ENCODE assay signal across 8 mouse cellular contexts in genomic region chr9:108338551-108338885, GRCm38 (mm10). TPM values are rescaled to one million over a fixed set of nuclear protein-coding genes. Genes with fewer than 3 reads are reported as not detected.
A peak's percentile ranks its signal among the peaks of the same experiment; 100 is the strongest.
DNase-seq lines count a peak whose midpoint lies in the region; ATAC-seq and TF ChIP-seq lines count a peak whose summit lies in the region.

No protein-coding gene starts in this region.

- WGBS in heart, embryonic 16.5 days, result 21% methylated on average over 6 of the region's 6 CpGs
- 19% methylated on average over 6 of the region's 6 CpGs for WGBS in liver, postnatal 0 days (ENCODE audit: insufficient replicate concordance)
- 13% methylated on average over 6 of the region's 6 CpGs for WGBS in stomach, postnatal 0 days

- no peak for TF ChIP-seq CTCF in MEL (IDR thresholded peaks at IDR 0.05 in 2 of 3, conservative IDR thresholded peaks at IDR 0.05 in 1 of 3; ENCODE audit: control insufficient read depth in 1 of 3, insufficient read depth in 1 of 3, low read depth in 2 of 3, low read length in 3 of 3, poor library complexity in 1 of 3, severe bottlenecking in 1 of 3)
- TF ChIP-seq CTCF in liver, postnatal 0 days (IDR thresholded peaks at IDR 0.05; ENCODE audit: low read depth), result no peak
- TF ChIP-seq CTCF in stomach, postnatal 0 days (IDR thresholded peaks at IDR 0.05; ENCODE audit: low read depth), result no peak

- peaks cover 17% of the 10 kb centered on the region for H3K79me2 ChIP-seq in MEL (ENCODE audit: control insufficient read depth, insufficient read depth, low read length, poor library complexity)

- no peak for TF ChIP-seq RAD21 in MEL (IDR thresholded peaks at IDR 0.05; ENCODE audit: low read depth, low read length)

- no peak for TF ChIP-seq POLR2A in MEL (IDR thresholded peaks at IDR 0.05; ENCODE audit: control insufficient read depth in 1 of 2, insufficient read depth in 1 of 2, low read depth in 1 of 2, low read length in 2 of 2, poor library complexity in 1 of 2)

- peak overlapping the region; percentile 72 for H3K9ac ChIP-seq in MEL (ENCODE audit: control insufficient read depth, low read depth, low read length, poor library complexity, severe bottlenecking)
- peak overlapping the region; percentile 96 for H3K9ac ChIP-seq in heart, embryonic 16.5 days (ENCODE audit: low read length)
- peak overlapping the region; percentile 99 for H3K9ac ChIP-seq in liver, postnatal 0 days (replicated peaks)
- H3K9ac ChIP-seq in stomach, postnatal 0 days (ENCODE audit: low read length), result no peak overlapping the region

- no peak for TF ChIP-seq EP300 in MEL (IDR thresholded peaks at IDR 0.05; ENCODE audit: low read depth in 1 of 2, low read length in 2 of 2)
- no peak for TF ChIP-seq EP300 in liver, postnatal 0 days (IDR thresholded peaks at IDR 0.05; ENCODE audit: low read depth)
- no peak for TF ChIP-seq EP300 in stomach, postnatal 0 days (optimal IDR thresholded peaks at IDR 0.05)

- no peak for ATAC-seq in erythroblast, adult 5-6 weeks (replicated peaks; ENCODE audit: low FRiP score, poor library complexity, severe bottlenecking)
- ATAC-seq in heart, embryonic 16.5 days (replicated peaks; ENCODE audit: extremely low read depth, insufficient read depth, low FRiP score), result no peak
- no peak for ATAC-seq in liver, postnatal 0 days
- ATAC-seq in stomach, postnatal 0 days (ENCODE audit: low FRiP score, low TSS enrichment), result no peak

- H3K27ac ChIP-seq in MEL (ENCODE audit: control insufficient read depth, low read depth, low read length), result peak overlapping the region; percentile 98
- peak overlapping the region; percentile 97 for H3K27ac ChIP-seq in heart, embryonic 16.5 days (ENCODE audit: low read length)
- peak overlapping the region; percentile 100 for H3K27ac ChIP-seq in liver, postnatal 0 days (ENCODE audit: low read depth)
- peak overlapping the region; percentile 99 for H3K27ac ChIP-seq in stomach, postnatal 0 days (replicated peaks)

- H3K4me2 ChIP-seq in heart, embryonic 16.5 days (ENCODE audit: low read depth, low read length), result peak overlapping the region; percentile 73
- peak overlapping the region; percentile 87 for H3K4me2 ChIP-seq in liver, postnatal 0 days (ENCODE audit: low read depth, low read length)
- H3K4me2 ChIP-seq in stomach, postnatal 0 days (replicated peaks; ENCODE audit: low read depth), result peak overlapping the region; percentile 65

- DNase-seq in MEL (ENCODE audit: low read depth, low spot score), result no peak
- DNase-seq in liver, postnatal 0 days, result peak; percentile 25
- DNase-seq in stomach, postnatal 0 days (ENCODE audit: low spot score), result no peak
- DNase-seq in adrenal gland, postnatal 10 days, result no peak
- DNase-seq in ovary, postnatal 10 days (ENCODE audit: low spot score), result no peak

- H3K9me3 ChIP-seq in erythroblast, embryonic 14.5 days (ENCODE audit: control insufficient read depth, low read length), result peaks cover 3% of the 10 kb centered on the region; the same call in 1 of the 2 replicates
- H3K9me3 ChIP-seq in MEL (replicated peaks; ENCODE audit: insufficient read depth, low read length), result no peaks in the 10 kb centered on the region
- no peaks in the 10 kb centered on the region for H3K9me3 ChIP-seq in heart, embryonic 16.5 days (replicated peaks; ENCODE audit: control insufficient read depth, low read length)
- no peaks in the 10 kb centered on the region for H3K9me3 ChIP-seq in liver, postnatal 0 days (ENCODE audit: low read length)
- no peaks in the 10 kb centered on the region for H3K9me3 ChIP-seq in stomach, postnatal 0 days (ENCODE audit: control insufficient read depth, low read length)

- H3K36me3 ChIP-seq in erythroblast, embryonic 14.5 days (ENCODE audit: control insufficient read depth), result peaks cover 96% of the 10 kb centered on the region
- H3K36me3 ChIP-seq in MEL (ENCODE audit: control insufficient read depth in 1 of 2, insufficient read depth in 2 of 2, low read length in 2 of 2), result peaks cover under 1 to 31% of the 10 kb centered on the region in 2 experiments; a peak in 3 of 4 replicates
- H3K36me3 ChIP-seq in heart, embryonic 16.5 days (ENCODE audit: control insufficient read depth, insufficient read depth), result peaks cover 18% of the 10 kb centered on the region
- H3K36me3 ChIP-seq in liver, postnatal 0 days (replicated peaks; ENCODE audit: insufficient read depth, low read length), result peaks cover 42% of the 10 kb centered on the region
- H3K36me3 ChIP-seq in stomach, postnatal 0 days (ENCODE audit: control insufficient read depth, insufficient read depth, low read length), result peaks cover 9% of the 10 kb centered on the region; the same call in 1 of the 2 replicates

- H3K4me1 ChIP-seq in erythroblast, embryonic 14.5 days (ENCODE audit: control insufficient read depth), result peaks cover 54% of the 10 kb centered on the region
- H3K4me1 ChIP-seq in MEL (ENCODE audit: control insufficient read depth in 1 of 2, insufficient read depth in 2 of 2, low read length in 2 of 2), result peaks cover 15 to 34% of the 10 kb centered on the region in 2 experiments
- H3K4me1 ChIP-seq in heart, embryonic 16.5 days (ENCODE audit: control insufficient read depth, insufficient read depth, low read length), result peaks cover 23% of the 10 kb centered on the region
- peaks cover 45% of the 10 kb centered on the region for H3K4me1 ChIP-seq in liver, postnatal 0 days (ENCODE audit: insufficient read depth)
- H3K4me1 ChIP-seq in stomach, postnatal 0 days (replicated peaks; ENCODE audit: control insufficient read depth, insufficient read depth), result 0 out of 2 replicates have a peak, but pooled peaks cover 8% of the 10 kb centered on the region

- H3K4me3 ChIP-seq in erythroblast, embryonic 14.5 days (replicated peaks), result peak overlapping the region; percentile 74
- peak overlapping the region; percentile 28 to 37 for H3K4me3 ChIP-seq in MEL (ENCODE audit: control insufficient read depth in 1 of 2, insufficient read depth in 1 of 2, low read depth in 2 of 2, low read length in 2 of 2)
- H3K4me3 ChIP-seq in heart, embryonic 16.5 days (ENCODE audit: low read length), result peak overlapping the region; percentile 85
- peak overlapping the region; percentile 93 for H3K4me3 ChIP-seq in liver, postnatal 0 days (ENCODE audit: low read depth, low read length)
- peak overlapping the region; percentile 65; the same call in 1 of the 2 replicates for H3K4me3 ChIP-seq in stomach, postnatal 0 days (ENCODE audit: low read depth, low read length)

- no peaks in the 10 kb centered on the region for H3K27me3 ChIP-seq in erythroblast, embryonic 14.5 days (ENCODE audit: control insufficient read depth)
- no peaks in the 10 kb centered on the region for H3K27me3 ChIP-seq in MEL (ENCODE audit: control insufficient read depth in 1 of 2, insufficient read depth in 2 of 2, low read length in 2 of 2)
- no peaks in the 10 kb centered on the region for H3K27me3 ChIP-seq in heart, embryonic 16.5 days (ENCODE audit: control insufficient read depth, insufficient read depth, low read length)
- H3K27me3 ChIP-seq in liver, postnatal 0 days (ENCODE audit: insufficient read depth, low read length), result no peaks in the 10 kb centered on the region
- H3K27me3 ChIP-seq in stomach, postnatal 0 days (ENCODE audit: control insufficient read depth, insufficient read depth, low read length), result no peaks in the 10 kb centered on the region

RNA-seq across cellular contexts. Expression of gene Gpx1, which starts 0.2 kb away (rescaled TPM):
- polyA plus RNA-seq in erythroblast, embryonic 14.5 days (2012), result 533 and 609 TPM in 2 replicates
- total RNA-seq in erythroblast, adult 5-6 weeks (2015; ENCODE audit: low replicate concordance), result 5,168 and 5,395 TPM in 2 replicates
- total RNA-seq in erythroblast, adult 5-6 weeks (2017; ENCODE audit: low replicate concordance), result 4,534 and 5,176 TPM in 2 replicates
- 1,163 and 1,351 TPM in 2 replicates for total RNA-seq in MEL (2012; rRNA removed)
- 1,000 to 10,000 TPM; 1,085 to 1,266 TPM for polyA plus RNA-seq in MEL (2012; ENCODE audit: insufficient read depth in 1 of 2, insufficient read length in 2 of 2, low read depth in 1 of 2, low replicate concordance in 2 of 2, missing spikeins in 1 of 2)
- 647 and 680 TPM in 2 replicates for polyA plus RNA-seq in heart, embryonic 16.5 days (2015; fragmentation: Nextera tagmentation; extraction: Ambion mirVana)
- polyA plus RNA-seq in liver, postnatal 0 days (2015; fragmentation: Nextera tagmentation; extraction: Ambion mirVana), result 3,657 and 3,917 TPM in 2 replicates
- 1,072 and 1,116 TPM in 2 replicates for polyA plus RNA-seq in stomach, postnatal 0 days (2015; fragmentation: Nextera tagmentation; extraction: Ambion mirVana)
- total RNA-seq in adrenal gland, postnatal 10 days (2021), result 100 to 1,000 TPM; 424 to 480 TPM

RNA-seq across cellular contexts. Expression of gene Usp4, which starts 9.1 kb away (rescaled TPM):
- polyA plus RNA-seq in erythroblast, embryonic 14.5 days (2012), result 16.0 and 23.8 TPM in 2 replicates
- total RNA-seq in erythroblast, adult 5-6 weeks (2015; ENCODE audit: low replicate concordance), result 158 and 217 TPM in 2 replicates
- 141 and 164 TPM in 2 replicates for total RNA-seq in erythroblast, adult 5-6 weeks (2017; ENCODE audit: low replicate concordance)
- 85.4 and 88.4 TPM in 2 replicates for total RNA-seq in MEL (2012; rRNA removed)
- polyA plus RNA-seq in MEL (2012; ENCODE audit: insufficient read depth in 1 of 2, insufficient read length in 2 of 2, low read depth in 1 of 2, low replicate concordance in 2 of 2, missing spikeins in 1 of 2), result 100 to 1,000 TPM in 1 of 2 experiments, not detected in 1; 128 TPM
- polyA plus RNA-seq in heart, embryonic 16.5 days (2015; fragmentation: Nextera tagmentation; extraction: Ambion mirVana), result 83.6 and 84.2 TPM in 2 replicates
- 35.9 and 38.2 TPM in 2 replicates for polyA plus RNA-seq in liver, postnatal 0 days (2015; fragmentation: Nextera tagmentation; extraction: Ambion mirVana)
- polyA plus RNA-seq in stomach, postnatal 0 days (2015; fragmentation: Nextera tagmentation; extraction: Ambion mirVana), result 56.8 and 59.6 TPM in 2 replicates
- total RNA-seq in adrenal gland, postnatal 10 days (2021), result 100 to 1,000 TPM; 101 to 111 TPM

RNA-seq across cellular contexts. Expression of gene Tcta, which starts 32.6 kb away (rescaled TPM):
- 0.16 TPM in 2 replicates for polyA plus RNA-seq in erythroblast, embryonic 14.5 days (2012)
- 6.1 and 9.2 TPM in 2 replicates for total RNA-seq in erythroblast, adult 5-6 weeks (2015; ENCODE audit: low replicate concordance)
- 4.1 and 4.5 TPM in 2 replicates for total RNA-seq in erythroblast, adult 5-6 weeks (2017; ENCODE audit: low replicate concordance)
- total RNA-seq in MEL (2012; rRNA removed), result 3.4 and 4.9 TPM in 2 replicates
- 1 to 10 TPM in 1 of 2 experiments, not detected in 1; 7.0 TPM for polyA plus RNA-seq in MEL (2012; ENCODE audit: insufficient read depth in 1 of 2, insufficient read length in 2 of 2, low read depth in 1 of 2, low replicate concordance in 2 of 2, missing spikeins in 1 of 2)
- polyA plus RNA-seq in heart, embryonic 16.5 days (2015; fragmentation: Nextera tagmentation; extraction: Ambion mirVana), result 32.5 and 34.2 TPM in 2 replicates
- 14.8 and 16.3 TPM in 2 replicates for polyA plus RNA-seq in liver, postnatal 0 days (2015; fragmentation: Nextera tagmentation; extraction: Ambion mirVana)
- 58.2 and 61.4 TPM in 2 replicates for polyA plus RNA-seq in stomach, postnatal 0 days (2015; fragmentation: Nextera tagmentation; extraction: Ambion mirVana)
- total RNA-seq in adrenal gland, postnatal 10 days (2021), result 10 to 100 TPM; 28.9 to 36.6 TPM

RNA-seq across cellular contexts. Expression of gene Rhoa, which starts 32.6 kb away (rescaled TPM):
- polyA plus RNA-seq in erythroblast, embryonic 14.5 days (2012), result 12.9 and 13.9 TPM in 2 replicates
- 149 and 157 TPM in 2 replicates for total RNA-seq in erythroblast, adult 5-6 weeks (2015; ENCODE audit: low replicate concordance)
- 238 and 268 TPM in 2 replicates for total RNA-seq in erythroblast, adult 5-6 weeks (2017; ENCODE audit: low replicate concordance)
- total RNA-seq in MEL (2012; rRNA removed), result 80.9 and 83.1 TPM in 2 replicates
- 100 to 1,000 TPM in 1 of 2 experiments, not detected in 1; 241 TPM for polyA plus RNA-seq in MEL (2012; ENCODE audit: insufficient read depth in 1 of 2, insufficient read length in 2 of 2, low read depth in 1 of 2, low replicate concordance in 2 of 2, missing spikeins in 1 of 2)
- 372 and 444 TPM in 2 replicates for polyA plus RNA-seq in heart, embryonic 16.5 days (2015; fragmentation: Nextera tagmentation; extraction: Ambion mirVana)
- polyA plus RNA-seq in liver, postnatal 0 days (2015; fragmentation: Nextera tagmentation; extraction: Ambion mirVana), result 163 and 165 TPM in 2 replicates
- polyA plus RNA-seq in stomach, postnatal 0 days (2015; fragmentation: Nextera tagmentation; extraction: Ambion mirVana), result 363 and 370 TPM in 2 replicates
- 100 to 1,000 TPM; 352 to 357 TPM for total RNA-seq in adrenal gland, postnatal 10 days (2021)

RNA-seq across cellular contexts. Expression of gene Amt, which starts 41.9 kb away (rescaled TPM):
- polyA plus RNA-seq in erythroblast, embryonic 14.5 days (2012), result not detected in 2 replicates
- not detected in 2 replicates for total RNA-seq in erythroblast, adult 5-6 weeks (2015; ENCODE audit: low replicate concordance)
- 0.51 TPM in 1 of 2 replicates, not detected in the other for total RNA-seq in erythroblast, adult 5-6 weeks (2017; ENCODE audit: low replicate concordance)
- 0.15 and 0.26 TPM in 2 replicates for total RNA-seq in MEL (2012; rRNA removed)
- polyA plus RNA-seq in MEL (2012; ENCODE audit: insufficient read depth in 1 of 2, insufficient read length in 2 of 2, low read depth in 1 of 2, low replicate concordance in 2 of 2, missing spikeins in 1 of 2), result under 1 TPM in 1 of 2 experiments, not detected in 1; 0.58 TPM
- polyA plus RNA-seq in heart, embryonic 16.5 days (2015; fragmentation: Nextera tagmentation; extraction: Ambion mirVana), result 8.1 and 8.7 TPM in 2 replicates
- polyA plus RNA-seq in liver, postnatal 0 days (2015; fragmentation: Nextera tagmentation; extraction: Ambion mirVana), result 10.9 and 13.5 TPM in 2 replicates
- polyA plus RNA-seq in stomach, postnatal 0 days (2015; fragmentation: Nextera tagmentation; extraction: Ambion mirVana), result 10.5 and 11.6 TPM in 2 replicates
- 10 to 100 TPM in 1 of 2 experiments, 1 to 10 TPM in 1; 9.3 to 14.7 TPM for total RNA-seq in adrenal gland, postnatal 10 days (2021)

Comparison
In these comparisons a context has a peak if more than half of its experiments do, and no peak if none do; other contexts are left out.
1. H3K4me3 ChIP-seq: peak in every context shown above with its lines; median percentile 93 in liver, postnatal 0 days; 85 in heart, embryonic 16.5 days; 74 in erythroblast, embryonic 14.5 days; 65 in stomach, postnatal 0 days; 32 in MEL.